Mouse (Mus musculus): ENCODE results near the gene Galnt12. TPM values are rescaled to one million over a fixed set of nuclear protein-coding genes. Genes with fewer than 3 reads are reported as not detected.

Galnt12 gene
- total RNA-seq, 1 experiment = 4.9 TPM

GRCm38 (mm10) chr4:47145341-47145740, 53.6 kb downstream of the Galnt12 start:
- TF ChIP-seq MAFK (IDR thresholded peaks at IDR 0.05; ENCODE audit: insufficient read depth, low read depth, low read length) = no peak
- no peak for TF ChIP-seq ZC3H11A (IDR thresholded peaks at IDR 0.05; ENCODE audit: borderline replicate concordance, low read depth, low read length)
- TF ChIP-seq HCFC1 (IDR thresholded peaks at IDR 0.05; ENCODE audit: borderline replicate concordance, insufficient read depth, low read length) = no peak
- TF ChIP-seq CHD2 (IDR thresholded peaks at IDR 0.05; ENCODE audit: low read depth, low read length) = no peak
- TF ChIP-seq ZNF384 (IDR thresholded peaks at IDR 0.05; ENCODE audit: low read depth, low read length) = no peak
- no peak for DNase-seq (ENCODE audit: low read depth, low spot score)
- Histone ChIP-seq H3K27ac (ENCODE audit: insufficient read depth, low read depth, low read length, poor library complexity, severe bottlenecking) (no peak overlapping the region), H3K36me3 (ENCODE audit: control insufficient read depth, insufficient read depth, low read length, poor library complexity, severe bottlenecking) (no peaks in the 10 kb centered on the region), H3K4me3 (ENCODE audit: insufficient read depth in 1 of 2, low read depth in 1 of 2, low read length in 2 of 2, poor library complexity in 1 of 2, severe bottlenecking in 1 of 2) (no peak overlapping the region), H3K4me1 (ENCODE audit: control insufficient read depth in 2 of 2, insufficient read depth in 2 of 2, low read length in 2 of 2, poor library complexity in 1 of 2) (no peaks in the 10 kb centered on the region), H3K9ac (ENCODE audit: insufficient read depth, low read depth, low read length, poor library complexity, severe bottlenecking) (no peak overlapping the region), H3K9me3 (ENCODE audit: control insufficient read depth, insufficient read depth, low read depth, low read length) (no peaks in the 10 kb centered on the region)
- in situ Hi-C loops (cut with MboI; ENCODE audit: low sequenced_read_pairs in 2 of 2, unreplicated experiment in 2 of 2) = no loop called here

- DNase-seq (ENCODE audit: low read depth, low spot score) = no peak
- Histone ChIP-seq H3K4me1 (ENCODE audit: control insufficient read depth in 2 of 2, insufficient read depth in 2 of 2, low read length in 2 of 2, poor library complexity in 1 of 2) (no peaks in the 10 kb centered on the region), H3K4me3 (ENCODE audit: insufficient read depth in 1 of 2, low read depth in 1 of 2, low read length in 2 of 2, poor library complexity in 1 of 2, severe bottlenecking in 1 of 2) (no peak overlapping the region), H3K9ac (ENCODE audit: insufficient read depth, low read depth, low read length, poor library complexity, severe bottlenecking) (no peak overlapping the region), H3K27ac (ENCODE audit: insufficient read depth, low read depth, low read length, poor library complexity, severe bottlenecking) (no peak overlapping the region), H3K9me3 (ENCODE audit: control insufficient read depth, insufficient read depth, low read depth, low read length) (no peaks in the 10 kb centered on the region), H3K36me3 (ENCODE audit: control insufficient read depth, insufficient read depth, low read length, poor library complexity, severe bottlenecking) (no peaks in the 10 kb centered on the region)
- in situ Hi-C loops (cut with MboI; ENCODE audit: low sequenced_read_pairs in 2 of 2, unreplicated experiment in 2 of 2) = no loop called here
- TF ChIP-seq MAFK (IDR thresholded peaks at IDR 0.05; ENCODE audit: insufficient read depth, low read depth, low read length) (no peak), ZC3H11A (IDR thresholded peaks at IDR 0.05; ENCODE audit: borderline replicate concordance, low read depth, low read length) (no peak), ZNF384 (IDR thresholded peaks at IDR 0.05; ENCODE audit: low read depth, low read length) (no peak), CHD2 (IDR thresholded peaks at IDR 0.05; ENCODE audit: low read depth, low read length) (no peak), HCFC1 (IDR thresholded peaks at IDR 0.05; ENCODE audit: borderline replicate concordance, insufficient read depth, low read length) (no peak)
Observed at GRCm38 (mm10) chr4:47146561-47146960, 54.9 kb downstream of the Galnt12 start.

DNA sequence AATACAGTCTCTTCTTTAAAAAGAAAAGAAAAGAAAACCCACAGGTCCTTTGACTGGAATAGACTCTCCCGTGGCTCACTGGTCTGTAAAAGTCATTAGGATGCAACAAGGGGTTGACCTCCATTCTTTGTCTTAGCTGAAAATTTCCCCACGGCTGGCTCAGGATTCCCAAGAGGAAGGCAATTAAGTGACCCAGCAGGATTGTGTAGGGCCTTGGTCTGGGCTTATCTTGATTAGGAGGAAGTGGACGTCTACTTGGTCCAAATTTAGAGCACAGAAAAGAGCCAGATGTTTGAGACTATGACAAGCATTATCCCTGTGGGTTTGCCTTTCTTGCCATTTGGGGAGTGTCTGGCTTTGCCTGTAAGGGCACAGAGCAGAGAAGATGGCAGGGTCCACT, 58.3 kb downstream of the Galnt12 start:
- TF ChIP-seq MAFK (IDR thresholded peaks at IDR 0.05; ENCODE audit: insufficient read depth, low read depth, low read length) (no peak), ZC3H11A (IDR thresholded peaks at IDR 0.05; ENCODE audit: borderline replicate concordance, low read depth, low read length) (no peak), CHD2 (IDR thresholded peaks at IDR 0.05; ENCODE audit: low read depth, low read length) (no peak), HCFC1 (IDR thresholded peaks at IDR 0.05; ENCODE audit: borderline replicate concordance, insufficient read depth, low read length) (no peak), ZNF384 (IDR thresholded peaks at IDR 0.05; ENCODE audit: low read depth, low read length) (no peak)
- H3K9me3 ChIP-seq (ENCODE audit: control insufficient read depth, insufficient read depth, low read depth, low read length) = no peaks in the 10 kb centered on the region
- no peak overlapping the region for H3K9ac ChIP-seq (ENCODE audit: insufficient read depth, low read depth, low read length, poor library complexity, severe bottlenecking)
- H3K36me3 ChIP-seq (ENCODE audit: control insufficient read depth, insufficient read depth, low read length, poor library complexity, severe bottlenecking) = no peaks in the 10 kb centered on the region
- in situ Hi-C loops (cut with MboI; ENCODE audit: low sequenced_read_pairs in 2 of 2, unreplicated experiment in 2 of 2) = no loop called here
- DNase-seq (ENCODE audit: low read depth, low spot score) = no peak
- H3K4me3 ChIP-seq (ENCODE audit: insufficient read depth in 1 of 2, low read depth in 1 of 2, low read length in 2 of 2, poor library complexity in 1 of 2, severe bottlenecking in 1 of 2) = no peak overlapping the region
- H3K27ac ChIP-seq (ENCODE audit: insufficient read depth, low read depth, low read length, poor library complexity, severe bottlenecking) = no peak overlapping the region
- H3K4me1 ChIP-seq (ENCODE audit: control insufficient read depth in 2 of 2, insufficient read depth in 2 of 2, low read length in 2 of 2, poor library complexity in 1 of 2) = no peaks in the 10 kb centered on the region; a peak in 2 of 4 replicates

DNA sequence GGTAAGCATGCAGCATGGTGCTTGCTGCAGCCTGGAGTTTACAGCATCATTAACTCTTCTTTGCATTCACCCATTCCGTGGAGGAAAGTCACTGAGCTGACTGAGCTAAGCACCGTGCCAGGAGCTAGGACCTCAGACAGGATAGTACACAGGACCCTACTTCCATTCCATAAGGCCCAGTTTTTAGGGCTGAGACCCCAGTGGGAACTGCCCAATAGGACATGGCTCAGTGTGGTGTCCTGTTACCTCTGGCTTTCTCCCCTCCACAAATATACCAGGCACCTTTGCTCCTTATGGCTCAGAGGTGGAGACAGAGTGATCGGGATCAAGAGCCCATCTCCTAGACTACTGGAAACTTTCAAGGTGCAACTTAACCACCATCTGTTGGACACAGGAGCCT, 59.1 kb downstream of the Galnt12 start:
- Histone ChIP-seq H3K4me1 (ENCODE audit: control insufficient read depth in 2 of 2, insufficient read depth in 2 of 2, low read length in 2 of 2, poor library complexity in 1 of 2) (no peaks in the 10 kb centered on the region; a peak in 2 of 4 replicates), H3K36me3 (ENCODE audit: control insufficient read depth, insufficient read depth, low read length, poor library complexity, severe bottlenecking) (no peaks in the 10 kb centered on the region), H3K27ac (ENCODE audit: insufficient read depth, low read depth, low read length, poor library complexity, severe bottlenecking) (no peak overlapping the region), H3K9ac (ENCODE audit: insufficient read depth, low read depth, low read length, poor library complexity, severe bottlenecking) (no peak overlapping the region), H3K4me3 (ENCODE audit: insufficient read depth in 1 of 2, low read depth in 1 of 2, low read length in 2 of 2, poor library complexity in 1 of 2, severe bottlenecking in 1 of 2) (no peak overlapping the region), H3K9me3 (ENCODE audit: control insufficient read depth, insufficient read depth, low read depth, low read length) (no peaks in the 10 kb centered on the region)
- TF ChIP-seq HCFC1 (IDR thresholded peaks at IDR 0.05; ENCODE audit: borderline replicate concordance, insufficient read depth, low read length) = no peak
- no peak for TF ChIP-seq ZNF384 (IDR thresholded peaks at IDR 0.05; ENCODE audit: low read depth, low read length)
- TF ChIP-seq MAFK (IDR thresholded peaks at IDR 0.05; ENCODE audit: insufficient read depth, low read depth, low read length) = no peak
- TF ChIP-seq ZC3H11A (IDR thresholded peaks at IDR 0.05; ENCODE audit: borderline replicate concordance, low read depth, low read length) = no peak
- TF ChIP-seq CHD2 (IDR thresholded peaks at IDR 0.05; ENCODE audit: low read depth, low read length) = no peak
- in situ Hi-C loops (cut with MboI; ENCODE audit: low sequenced_read_pairs in 2 of 2, unreplicated experiment in 2 of 2) = no loop called here
- no peak for DNase-seq (ENCODE audit: low read depth, low spot score)
